Mouse (Mus musculus) heart, postnatal 14 days (tissue): ENCODE results near the gene Mnd1. TPM values are rescaled to one million over a fixed set of nuclear protein-coding genes. Genes with fewer than 3 reads are reported as not detected.

Experiments used
- DNase-seq, 2 experiments: peaks; one replicate each; pipeline ENCODE4 v3.0.0; 2021 to 2022
- intact Hi-C: fragments of 180-260 bp; cut with DNase I; formaldehyde crosslinking; loops from one replicate; pipeline ENCODE4 v1.15.1; 2025
- total RNA-seq, 2 experiments: library from RNA; stranded (reverse); gene quantifications; 2 replicates each; pipeline ENCODE4 v1.2.3; 2021

Mnd1 gene
- total RNA-seq, 2 experiments from 2014 or later: 4.0 to 6.5 TPM

GRCm38 (mm10) chr3:84061523-84062453, 93.8 kb downstream of the Mnd1 start:
- intact Hi-C loops: no loop called here
- DNase-seq: peak; percentile 8 to 12

GRCm38 (mm10) chr3:84060946-84061345, 94.6 kb downstream of the Mnd1 start:
- intact Hi-C loops: no loop called here
- no peak for DNase-seq

- no peak for DNase-seq
- intact Hi-C loops: no loop called here
Measured at GRCm38 (mm10) chr3:84060128-84060527, 95.5 kb downstream of the Mnd1 start.

- DNase-seq: no peak
- intact Hi-C loops: no loop called here
Measured at GRCm38 (mm10) chr3:84059676-84060075, 95.9 kb downstream of the Mnd1 start.

GRCm38 (mm10) chr3:84059261-84059660, 96.3 kb downstream of the Mnd1 start:
- intact Hi-C loops: no loop called here
- no peak for DNase-seq

GRCm38 (mm10) chr3:84048729-84049175, 106.8 kb downstream of the Mnd1 start:
- peak; percentile 58 to 65 for DNase-seq
- intact Hi-C loops: no loop called here

GRCm38 (mm10) chr3:84046206-84046605, 109.4 kb downstream of the Mnd1 start:
- intact Hi-C loops: no loop called here
- DNase-seq: no peak

GRCm38 (mm10) chr3:84041739-84042138, 113.8 kb downstream of the Mnd1 start:
- no peak for DNase-seq
- intact Hi-C loops: loop anchor here (5.0 kb wide), 2 partner anchors 41 to 81 kb away; no protein-coding TSS in a partner anchor

- peak; percentile 59 to 72 for DNase-seq
- intact Hi-C loops: loop anchor here (5.0 kb wide), 2 partner anchors 42 to 82 kb away; no protein-coding TSS in a partner anchor
Measured at GRCm38 (mm10) chr3:84040476-84041082, 115.0 kb downstream of the Mnd1 start.

GRCm38 (mm10) chr3:84039646-84040475, 115.7 kb downstream of the Mnd1 start, which contains the start of gene Tmem131l:
Tmem131l (minus strand) TSS chr3:84040175.
- intact Hi-C loops: loop anchor here (1.0 to 5.0 kb wide), 5 partner anchors 42 to 117 kb away; partner anchors contain the start of gene Mnd1
- peak; percentile 85 to 88 for DNase-seq

GRCm38 (mm10) chr3:84038981-84039645, 116.5 kb downstream of the Mnd1 start:
- peak; percentile 41 to 51 for DNase-seq
- intact Hi-C loops: loop anchor here (1.0 to 5.0 kb wide), 3 partner anchors 42 to 118 kb away; partner anchors contain the start of gene Mnd1

- no peak for DNase-seq
- intact Hi-C loops: loop anchor here (5.0 kb wide), 2 partner anchors 41 to 119 kb away; partner anchors contain the start of gene Mnd1
Measured at GRCm38 (mm10) chr3:84038126-84038525, 117.5 kb downstream of the Mnd1 start.

Other genes with a start within 250 kb of the Mnd1 start
- 10 to 100 TPM; 31.4 to 33.6 TPM for gene Tmem131l, start 115.6 kb downstream of the Mnd1 start, total RNA-seq
- not detected for gene Gm6525, start 18.3 kb upstream of the Mnd1 start, total RNA-seq
- gene Trim2, start 151.1 kb upstream of the Mnd1 start, total RNA-seq: 1 to 10 TPM; 6.9 to 8.5 TPM